Mouse (Mus musculus): ENCODE measurements at regions not wholly inside any gene's neighbourhood (a gene's known extent, or its start where the extent isn't known, plus 50 kb on each side); places are given as distances from the start of the nearest gene placed in this dataset.

- DNase-seq (ENCODE audit: low spot score) = no peak
These were observed 112.8 kb upstream of the Frmd6 start for GRCm38 (mm10) chr12:70712322-70713024.

- DNase-seq (ENCODE audit: low spot score) = no peak
These were observed 111.6 kb upstream of the Frmd6 start for GRCm38 (mm10) chr12:70713499-70714280.

- no peak for DNase-seq (ENCODE audit: low spot score)
These were observed 111.0 kb upstream of the Frmd6 start for GRCm38 (mm10) chr12:70714281-70714679.

GRCm38 (mm10) chr12:70715836-70716235 lies 109.5 kb upstream of the Frmd6 start:
- no peak for DNase-seq (ENCODE audit: low spot score)

- no peak for DNase-seq (ENCODE audit: low spot score)
These were observed 106.7 kb upstream of the Frmd6 start for GRCm38 (mm10) chr12:70718602-70719001.

GRCm38 (mm10) chr12:70719255-70719654 lies 106.1 kb upstream of the Frmd6 start:
- no peak for DNase-seq (ENCODE audit: low spot score)

- DNase-seq (ENCODE audit: low spot score) = no peak
These were observed 105.0 kb upstream of the Frmd6 start for GRCm38 (mm10) chr12:70720178-70720894.

- no peak for DNase-seq (ENCODE audit: low spot score)
These were observed 100.0 kb upstream of the Frmd6 start for GRCm38 (mm10) chr12:70725326-70725725.

GRCm38 (mm10) chr12:70727496-70728259 lies 97.6 kb upstream of the Frmd6 start:
- peak; percentile 34 for DNase-seq (ENCODE audit: low spot score)

- DNase-seq (ENCODE audit: low spot score) = no peak
These were observed 96.9 kb upstream of the Frmd6 start for GRCm38 (mm10) chr12:70728407-70728806.

- DNase-seq (ENCODE audit: low spot score) = no peak
These were observed 95.4 kb upstream of the Frmd6 start for GRCm38 (mm10) chr12:70729961-70730360.

- DNase-seq (ENCODE audit: low spot score) = no peak
These were observed 93.8 kb upstream of the Frmd6 start for GRCm38 (mm10) chr12:70731498-70731897.

- DNase-seq (ENCODE audit: low spot score) = no peak
These were observed 92.7 kb upstream of the Frmd6 start for GRCm38 (mm10) chr12:70732591-70732990.

GRCm38 (mm10) chr12:70738554-70738953 lies 86.8 kb upstream of the Frmd6 start:
- DNase-seq (ENCODE audit: low spot score) = no peak

GRCm38 (mm10) chr12:70739316-70739715 lies 86.0 kb upstream of the Frmd6 start:
- no peak for DNase-seq (ENCODE audit: low spot score)

GRCm38 (mm10) chr12:70739766-70740165 lies 85.5 kb upstream of the Frmd6 start:
- DNase-seq (ENCODE audit: low spot score) = no peak

GRCm38 (mm10) chr12:70742836-70743235 lies 82.5 kb upstream of the Frmd6 start:
- no peak for DNase-seq (ENCODE audit: low spot score)

- no peak for DNase-seq (ENCODE audit: low spot score)
These were observed 79.6 kb upstream of the Frmd6 start for GRCm38 (mm10) chr12:70745681-70746080.

GRCm38 (mm10) chr12:70749651-70750050 lies 75.7 kb upstream of the Frmd6 start:
- DNase-seq (ENCODE audit: low spot score) = no peak

GRCm38 (mm10) chr12:70750651-70751578 lies 74.4 kb upstream of the Frmd6 start:
- DNase-seq (ENCODE audit: low spot score) = peak; percentile 41
